Mouse (Mus musculus) heart, adult 2 months (tissue): ENCODE results near the gene Cpn1.

Experiments
- CTCF ChIP-seq: fragments of 200-600 bp; IDR thresholded peaks from 2 replicates; pipeline ENCODE4 v1.8.1; 2022; ENCODE audit warnings: antibody characterized with exemption, mild to moderate bottlenecking, moderate library complexity
- EP300 ChIP-seq: fragments of 200-500 bp; IDR thresholded peaks from 2 replicates; pipeline ENCODE4 v1.6.1; 2011; ENCODE audit warnings: low read depth, low read length, control low read depth; ENCODE audit not compliant: insufficient read depth
- POLR2A ChIP-seq: fragments of 200-500 bp; IDR thresholded peaks from 2 replicates; pipeline ENCODE4 v1.6.1; 2011; ENCODE audit warnings: mild to moderate bottlenecking, low read depth, low read length, control low read depth; ENCODE audit not compliant: insufficient read depth

DNA sequence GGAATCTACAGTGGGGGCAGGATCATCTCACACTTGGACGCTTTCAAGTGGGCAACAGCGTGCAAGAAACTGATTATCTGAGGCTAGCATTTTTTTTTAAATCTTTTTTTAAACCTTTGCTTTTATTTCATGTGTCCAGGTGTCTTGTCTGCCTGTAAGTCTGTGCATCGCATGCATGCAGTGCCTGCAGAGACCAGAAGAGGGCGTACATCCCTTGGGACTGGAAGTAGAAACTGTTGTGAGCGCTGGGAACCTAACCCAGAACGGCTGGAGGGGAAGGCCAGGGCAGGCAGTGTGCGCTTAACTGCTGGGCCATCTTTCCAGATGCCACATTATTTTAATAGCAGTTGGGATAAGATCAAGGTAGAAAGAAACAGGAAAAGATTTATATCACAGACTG is 63.4 kb downstream of the Cpn1 start:
- TF ChIP-seq POLR2A (no peak), CTCF (peak; percentile 48), EP300 (no peak)
